Mouse (Mus musculus): ENCODE results near the gene Olfr447. TPM values are rescaled to one million over a fixed set of nuclear protein-coding genes. Genes with fewer than 3 reads are reported as not detected.

Olfr447 gene
- polyA plus RNA-seq (2014; fragmentation: Nextera tagmentation; extraction: Ambion mirVana) = not detected in 2 replicates

- ATAC-seq (replicated peaks; ENCODE audit: low FRiP score, low TSS enrichment, low read depth) (no peak), DNase-seq (ENCODE audit: low spot score) (no peak)
- no peak within 1 kb of the TSS for H3K4me3 ChIP-seq (ENCODE audit: low read depth, low read length)
- no peak within 1 kb of the TSS for H3K27ac ChIP-seq (ENCODE audit: low read depth)
- H3K36me3 ChIP-seq (ENCODE audit: control insufficient read depth, insufficient read depth, low read length) = no peaks in the 10 kb centered on the region
- H3K4me2 ChIP-seq (ENCODE audit: low read length) = no peak within 1 kb of the TSS
- H3K27me3 ChIP-seq (replicated peaks; ENCODE audit: control insufficient read depth, insufficient read depth, low read length) = no peaks in the 10 kb centered on the region
- H3K9me3 ChIP-seq (ENCODE audit: control insufficient read depth, low read length) = no peaks in the 10 kb centered on the region
- no peaks in the 10 kb centered on the region for H3K4me1 ChIP-seq (replicated peaks; ENCODE audit: control insufficient read depth, insufficient read depth, low read length)
- H3K9ac ChIP-seq (ENCODE audit: low read length) = no peak within 1 kb of the TSS
Observed at GRCm38 (mm10) chr6:42908578-42908977, at the start of gene Olfr447. TSS of gene Olfr447 (plus strand) at chr6:42908878.

GRCm38 (mm10) chr6:42860222-42860819 is 48.4 kb upstream of the Olfr447 start:
- no peaks in the 10 kb centered on the region for H3K4me1 ChIP-seq (replicated peaks; ENCODE audit: control insufficient read depth, insufficient read depth, low read length)
- no peak overlapping the region for H3K4me3 ChIP-seq (ENCODE audit: low read depth, low read length)
- H3K27ac ChIP-seq (ENCODE audit: low read depth) = no peak overlapping the region
- no peaks in the 10 kb centered on the region for H3K36me3 ChIP-seq (ENCODE audit: control insufficient read depth, insufficient read depth, low read length)
- H3K9ac ChIP-seq (ENCODE audit: low read length) = no peak overlapping the region
- no peak for DNase-seq (ENCODE audit: low spot score)
- WGBS = 15% methylated on average over 4 of the region's 4 CpGs
- peak; percentile 75; the same call in 1 of the 2 replicates for ATAC-seq (replicated peaks; ENCODE audit: low FRiP score, low TSS enrichment, low read depth)
- H3K27me3 ChIP-seq (replicated peaks; ENCODE audit: control insufficient read depth, insufficient read depth, low read length) = no peaks in the 10 kb centered on the region
- no peaks in the 10 kb centered on the region for H3K9me3 ChIP-seq (ENCODE audit: control insufficient read depth, low read length)
- H3K4me2 ChIP-seq (ENCODE audit: low read length) = no peak overlapping the region

- Histone ChIP-seq H3K9ac (ENCODE audit: low read length) (no peak overlapping the region), H3K27me3 (replicated peaks; ENCODE audit: control insufficient read depth, insufficient read depth, low read length) (no peaks in the 10 kb centered on the region), H3K4me1 (replicated peaks; ENCODE audit: control insufficient read depth, insufficient read depth, low read length) (no peaks in the 10 kb centered on the region), H3K36me3 (ENCODE audit: control insufficient read depth, insufficient read depth, low read length) (no peaks in the 10 kb centered on the region), H3K4me3 (ENCODE audit: low read depth, low read length) (no peak overlapping the region), H3K9me3 (ENCODE audit: control insufficient read depth, low read length) (no peaks in the 10 kb centered on the region), H3K4me2 (ENCODE audit: low read length) (no peak overlapping the region), H3K27ac (ENCODE audit: low read depth) (no peak overlapping the region)
- DNase-seq (ENCODE audit: low spot score) = no peak
- no peak for ATAC-seq (replicated peaks; ENCODE audit: low FRiP score, low TSS enrichment, low read depth)
- WGBS = 83% methylated on average over 3 of the region's 3 CpGs
Observed at GRCm38 (mm10) chr6:42869695-42870094, 39.0 kb upstream of the Olfr447 start.

GRCm38 (mm10) chr6:42876323-42876722 is 32.4 kb upstream of the Olfr447 start:
- Histone ChIP-seq H3K4me2 (ENCODE audit: low read length) (no peak overlapping the region), H3K9me3 (ENCODE audit: control insufficient read depth, low read length) (no peaks in the 10 kb centered on the region), H3K27me3 (replicated peaks; ENCODE audit: control insufficient read depth, insufficient read depth, low read length) (no peaks in the 10 kb centered on the region), H3K4me1 (replicated peaks; ENCODE audit: control insufficient read depth, insufficient read depth, low read length) (no peaks in the 10 kb centered on the region), H3K36me3 (ENCODE audit: control insufficient read depth, insufficient read depth, low read length) (no peaks in the 10 kb centered on the region), H3K27ac (ENCODE audit: low read depth) (no peak overlapping the region), H3K9ac (ENCODE audit: low read length) (no peak overlapping the region), H3K4me3 (ENCODE audit: low read depth, low read length) (no peak overlapping the region)
- ATAC-seq (replicated peaks; ENCODE audit: low FRiP score, low TSS enrichment, low read depth) (no peak), DNase-seq (ENCODE audit: low spot score) (no peak)

GRCm38 (mm10) chr6:42890141-42890540 is 18.5 kb upstream of the Olfr447 start, which contains the start of gene Olfr448:
TSS of gene Olfr448 (plus strand) at chr6:42890441.
- H3K9me3 ChIP-seq (ENCODE audit: control insufficient read depth, low read length) = no peaks in the 10 kb centered on the region
- no peak within 1 kb of the TSS for H3K4me3 ChIP-seq (ENCODE audit: low read depth, low read length)
- ATAC-seq (replicated peaks; ENCODE audit: low FRiP score, low TSS enrichment, low read depth) (no peak), DNase-seq (ENCODE audit: low spot score) (no peak)
- no peaks in the 10 kb centered on the region for H3K4me1 ChIP-seq (replicated peaks; ENCODE audit: control insufficient read depth, insufficient read depth, low read length)
- 94% methylated on average over 1 of the region's 1 CpGs for WGBS
- H3K27me3 ChIP-seq (replicated peaks; ENCODE audit: control insufficient read depth, insufficient read depth, low read length) = no peaks in the 10 kb centered on the region
- H3K27ac ChIP-seq (ENCODE audit: low read depth) = no peak within 1 kb of the TSS
- no peak within 1 kb of the TSS for H3K9ac ChIP-seq (ENCODE audit: low read length)
- no peaks in the 10 kb centered on the region for H3K36me3 ChIP-seq (ENCODE audit: control insufficient read depth, insufficient read depth, low read length)
- no peak within 1 kb of the TSS for H3K4me2 ChIP-seq (ENCODE audit: low read length)

GRCm38 (mm10) chr6:42900345-42900744 is 8.3 kb upstream of the Olfr447 start:
- H3K36me3 ChIP-seq (ENCODE audit: control insufficient read depth, insufficient read depth, low read length) = no peaks in the 10 kb centered on the region
- no peak overlapping the region for H3K27ac ChIP-seq (ENCODE audit: low read depth)
- WGBS = 4% methylated on average over 1 of the region's 1 CpGs
- no peaks in the 10 kb centered on the region for H3K4me1 ChIP-seq (replicated peaks; ENCODE audit: control insufficient read depth, insufficient read depth, low read length)
- no peaks in the 10 kb centered on the region for H3K27me3 ChIP-seq (replicated peaks; ENCODE audit: control insufficient read depth, insufficient read depth, low read length)
- H3K4me2 ChIP-seq (ENCODE audit: low read length) = no peak overlapping the region
- H3K4me3 ChIP-seq (ENCODE audit: low read depth, low read length) = no peak overlapping the region
- DNase-seq (ENCODE audit: low spot score) (no peak), ATAC-seq (replicated peaks; ENCODE audit: low FRiP score, low TSS enrichment, low read depth) (no peak)
- no peak overlapping the region for H3K9ac ChIP-seq (ENCODE audit: low read length)
- H3K9me3 ChIP-seq (ENCODE audit: control insufficient read depth, low read length) = no peaks in the 10 kb centered on the region

- no peaks in the 10 kb centered on the region for H3K36me3 ChIP-seq (ENCODE audit: control insufficient read depth, insufficient read depth, low read length)
- no peak for ATAC-seq (replicated peaks; ENCODE audit: low FRiP score, low TSS enrichment, low read depth)
- WGBS = 76% methylated on average over 2 of the region's 2 CpGs
Observed at GRCm38 (mm10) chr6:42921077-42921476, 12.4 kb downstream of the Olfr447 start, which contains the start of gene Olfr446. TSS of gene Olfr446 (plus strand) at chr6:42921377.

GRCm38 (mm10) chr6:42948767-42949166 is 40.1 kb downstream of the Olfr447 start, which contains the start of gene Olfr444:
TSS of gene Olfr444 (plus strand) at chr6:42949067.
- H3K27ac ChIP-seq (ENCODE audit: low read depth) = no peak within 1 kb of the TSS
- H3K27me3 ChIP-seq (replicated peaks; ENCODE audit: control insufficient read depth, insufficient read depth, low read length) = no peaks in the 10 kb centered on the region
- 75% methylated on average over 1 of the region's 1 CpGs for WGBS
- DNase-seq (ENCODE audit: low spot score) = no peak
- no peak for ATAC-seq (replicated peaks; ENCODE audit: low FRiP score, low TSS enrichment, low read depth)
- H3K9ac ChIP-seq (ENCODE audit: low read length) = no peak within 1 kb of the TSS
- H3K4me2 ChIP-seq (ENCODE audit: low read length) = no peak within 1 kb of the TSS
- no peak within 1 kb of the TSS for H3K4me3 ChIP-seq (ENCODE audit: low read depth, low read length)
- no peaks in the 10 kb centered on the region for H3K4me1 ChIP-seq (replicated peaks; ENCODE audit: control insufficient read depth, insufficient read depth, low read length)
- H3K36me3 ChIP-seq (ENCODE audit: control insufficient read depth, insufficient read depth, low read length) = no peaks in the 10 kb centered on the region
- no peaks in the 10 kb centered on the region for H3K9me3 ChIP-seq (ENCODE audit: control insufficient read depth, low read length)

More at GRCm38 (mm10) chr6:42921077-42921476, 12.4 kb downstream of the Olfr447 start, which contains the start of gene Olfr446:
- no peaks in the 10 kb centered on the region for H3K27me3 ChIP-seq (replicated peaks; ENCODE audit: control insufficient read depth, insufficient read depth, low read length)
- no peak for DNase-seq (ENCODE audit: low spot score)
- no peak within 1 kb of the TSS for H3K4me2 ChIP-seq (ENCODE audit: low read length)
- no peak within 1 kb of the TSS for H3K27ac ChIP-seq (ENCODE audit: low read depth)
- H3K9ac ChIP-seq (ENCODE audit: low read length) = no peak within 1 kb of the TSS
- no peaks in the 10 kb centered on the region for H3K9me3 ChIP-seq (ENCODE audit: control insufficient read depth, low read length)
- H3K4me3 ChIP-seq (ENCODE audit: low read depth, low read length) = no peak within 1 kb of the TSS
- no peaks in the 10 kb centered on the region for H3K4me1 ChIP-seq (replicated peaks; ENCODE audit: control insufficient read depth, insufficient read depth, low read length)

Measured in intestine, embryonic 14.5 days (tissue).